Mouse (Mus musculus) cortical plate, adult 2 months (tissue): ENCODE results near the gene Slc39a11. TPM values are rescaled to one million over a fixed set of nuclear protein-coding genes. Genes with fewer than 3 reads are reported as not detected.

Experiments
- H3K27ac ChIP-seq: fragments of 200-500 bp; 2 replicates; pipeline ENCODE4 v1.5.1; 2012; ENCODE audit warnings: low read length, control low read depth, inconsistent platforms; ENCODE audit not compliant: insufficient read depth
- H3K4me1 ChIP-seq: fragments of 200-500 bp; 2 replicates; pipeline ENCODE4 v1.6.1; 2011; ENCODE audit warnings: low read length; ENCODE audit not compliant: control insufficient read depth, insufficient read depth
- H3K4me3 ChIP-seq: fragments of 200-500 bp; 2 replicates; pipeline ENCODE4 v1.5.1; 2011; ENCODE audit warnings: mild to moderate bottlenecking, low read length, control low read depth; ENCODE audit not compliant: insufficient read depth
- CTCF ChIP-seq: fragments of 200-500 bp; IDR thresholded peaks from 2 replicates; pipeline ENCODE4 v1.5.1; 2011; ENCODE audit warnings: mild to moderate bottlenecking, control low read depth, low read length; ENCODE audit not compliant: insufficient read depth; ENCODE audit errors: extremely low read depth
- POLR2A ChIP-seq: fragments of 200-500 bp; IDR thresholded peaks from 2 replicates; pipeline ENCODE4 v1.6.1; 2011; ENCODE audit warnings: mild to moderate bottlenecking, low read length, control low read depth; ENCODE audit not compliant: insufficient read depth; ENCODE audit errors: extremely low read depth
- polyA plus RNA-seq: library from polyadenylated mRNA; depleted of rRNA; stranded (reverse); fragments of >200 nt; gene quantifications from 2 replicates; pipeline ENCODE4 v1.2.3, GENCODE M21; 2012

Gene Slc39a11
- polyA plus RNA-seq, 1 experiment, result 11.4 TPM

DNA sequence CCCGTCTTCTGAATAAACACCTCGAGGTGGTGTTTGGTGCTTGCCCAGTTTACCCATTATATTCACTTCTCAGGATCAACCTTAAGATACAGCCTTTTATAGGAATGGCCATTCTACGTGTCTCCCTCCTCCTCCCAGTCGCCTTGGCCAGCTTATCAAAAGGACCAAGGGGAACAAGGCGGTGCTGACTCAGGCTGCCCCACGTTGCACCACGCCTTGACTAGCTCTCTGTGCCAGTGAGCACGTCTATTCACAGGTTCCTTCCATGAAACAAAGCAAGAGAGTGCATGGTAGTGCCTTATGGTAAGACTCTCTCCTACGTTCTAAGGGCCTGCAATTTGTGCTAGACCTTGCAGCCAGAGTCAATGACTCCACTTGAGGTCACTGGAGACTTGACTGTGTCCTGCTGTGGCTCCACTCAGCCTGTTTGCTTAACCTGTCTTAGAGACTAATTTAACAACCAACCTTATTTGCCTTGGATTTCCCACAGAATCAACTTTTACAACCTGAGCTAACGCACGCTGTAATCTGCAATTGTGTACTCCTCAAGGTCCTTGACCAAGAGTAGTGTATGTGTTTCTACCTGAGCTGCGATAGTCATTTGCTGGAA is 144.2 kb downstream of the Slc39a11 start:
- no peak for TF ChIP-seq POLR2A
- no peak for TF ChIP-seq CTCF
- H3K4me1 ChIP-seq, result no peaks in the 10 kb centered on the region
- H3K4me3 ChIP-seq, result no peak overlapping the region
- no peak overlapping the region for H3K27ac ChIP-seq

DNA sequence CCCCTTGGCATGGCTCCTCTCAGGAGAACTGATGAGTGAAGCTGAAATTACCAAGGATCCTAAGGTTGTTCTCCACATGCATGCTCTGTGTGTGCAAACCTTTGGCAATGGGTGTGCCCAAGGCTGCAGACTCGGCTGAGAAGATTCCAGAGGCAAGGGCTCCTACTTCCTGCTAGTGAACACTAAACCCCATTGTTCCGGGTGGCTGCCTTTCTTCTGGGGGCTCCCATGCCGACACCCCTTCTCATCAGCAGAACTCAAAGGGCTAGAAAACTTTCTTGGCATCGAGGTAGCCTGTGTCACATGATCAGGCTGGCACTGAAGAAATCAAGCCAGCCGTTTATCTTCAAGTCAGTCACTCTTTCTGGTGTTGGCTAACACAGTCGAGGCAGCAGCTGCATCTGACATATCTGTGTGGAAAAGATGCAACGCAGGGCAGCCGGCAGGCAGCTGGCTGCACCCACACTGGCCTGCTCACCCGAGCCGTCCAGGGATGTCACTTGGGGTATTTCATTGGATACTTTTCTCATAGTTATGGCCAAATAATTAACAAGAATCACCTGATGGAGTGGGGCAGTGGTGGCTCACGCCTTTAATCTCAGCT is 145.3 kb downstream of the Slc39a11 start:
- TF ChIP-seq CTCF (no peak), POLR2A (no peak)
- Histone ChIP-seq H3K4me3 (no peak overlapping the region), H3K27ac (no peak overlapping the region), H3K4me1 (no peaks in the 10 kb centered on the region)

DNA sequence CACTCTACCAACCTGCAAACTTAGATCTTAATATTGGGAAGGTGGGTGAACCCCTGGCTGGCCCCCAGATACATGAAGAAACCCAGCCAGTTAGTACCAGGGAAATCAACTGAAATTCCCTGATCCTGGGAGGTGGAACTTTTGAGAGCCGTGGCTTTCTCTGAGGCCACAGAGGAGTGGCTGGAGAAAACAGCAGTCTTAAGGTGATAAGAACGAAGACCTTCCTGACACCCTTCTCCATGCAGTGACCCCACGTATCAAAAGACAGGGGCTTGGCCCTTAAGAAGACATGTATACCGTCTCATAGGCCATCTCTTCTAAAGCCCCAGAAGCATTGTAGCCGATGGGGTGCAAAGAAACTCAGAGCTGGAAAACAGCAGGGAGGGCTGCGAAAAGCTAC is 146.9 kb downstream of the Slc39a11 start:
- no peak overlapping the region for H3K4me3 ChIP-seq
- TF ChIP-seq POLR2A (no peak), CTCF (no peak)
- H3K27ac ChIP-seq, result no peak overlapping the region
- no peaks in the 10 kb centered on the region for H3K4me1 ChIP-seq

DNA sequence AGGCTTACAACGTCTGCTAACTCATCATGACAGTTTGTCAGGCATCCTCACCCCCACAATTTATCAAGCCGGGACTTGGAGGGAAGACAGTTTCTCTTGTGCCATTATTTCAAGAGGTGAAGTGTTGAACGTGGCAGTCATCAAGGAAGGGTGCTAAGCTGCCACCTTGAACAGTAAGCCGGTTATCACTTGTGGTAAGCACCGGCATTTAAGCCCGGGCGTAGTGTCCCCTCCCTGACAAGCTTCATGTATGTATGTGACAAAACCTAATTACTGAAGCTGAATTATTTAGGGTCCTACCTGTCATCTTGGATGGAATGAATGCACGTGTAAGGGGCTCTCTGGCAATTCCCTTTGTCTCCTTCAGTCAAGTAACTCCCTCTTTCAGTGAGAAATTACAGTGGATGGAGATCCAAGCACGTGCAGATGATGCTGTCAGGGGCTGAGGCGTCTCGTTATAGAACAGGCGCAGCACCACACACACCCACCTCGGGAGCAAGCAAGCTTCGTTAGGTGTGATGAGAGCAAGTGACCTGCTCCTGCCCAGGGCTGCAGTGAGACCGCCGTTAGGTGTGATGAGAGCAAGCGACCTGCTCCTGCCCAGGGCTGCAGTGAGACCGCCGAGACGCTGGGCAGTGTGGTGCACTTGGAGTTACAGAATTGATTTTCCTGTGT is 149.1 kb downstream of the Slc39a11 start:
- no peaks in the 10 kb centered on the region for H3K4me1 ChIP-seq
- no peak overlapping the region for H3K27ac ChIP-seq
- TF ChIP-seq POLR2A (no peak), CTCF (no peak)
- H3K4me3 ChIP-seq, result no peak overlapping the region

DNA sequence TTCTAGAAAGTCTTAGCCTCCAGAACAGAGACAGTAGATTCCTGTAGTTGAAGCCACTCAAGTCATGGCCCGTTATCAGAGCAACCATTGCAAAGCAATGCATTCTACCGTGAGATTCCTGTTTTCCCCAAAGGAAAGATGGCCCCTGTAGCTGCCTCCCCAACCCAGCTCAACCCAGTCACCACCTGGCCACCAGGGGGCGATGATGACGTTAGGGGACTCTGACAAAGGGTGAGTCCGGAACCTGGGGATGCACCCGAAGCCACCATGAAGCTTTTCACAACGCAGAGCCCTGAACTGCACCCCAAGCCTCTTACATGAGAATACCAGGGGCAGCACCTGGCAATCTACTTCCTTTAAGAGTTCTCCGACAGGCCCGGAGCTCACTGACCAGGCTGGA is 151.0 kb downstream of the Slc39a11 start:
- no peaks in the 10 kb centered on the region for H3K4me1 ChIP-seq
- H3K27ac ChIP-seq, result no peak overlapping the region
- H3K4me3 ChIP-seq, result no peak overlapping the region
- TF ChIP-seq POLR2A, result no peak
- TF ChIP-seq CTCF, result peak; percentile 42

DNA sequence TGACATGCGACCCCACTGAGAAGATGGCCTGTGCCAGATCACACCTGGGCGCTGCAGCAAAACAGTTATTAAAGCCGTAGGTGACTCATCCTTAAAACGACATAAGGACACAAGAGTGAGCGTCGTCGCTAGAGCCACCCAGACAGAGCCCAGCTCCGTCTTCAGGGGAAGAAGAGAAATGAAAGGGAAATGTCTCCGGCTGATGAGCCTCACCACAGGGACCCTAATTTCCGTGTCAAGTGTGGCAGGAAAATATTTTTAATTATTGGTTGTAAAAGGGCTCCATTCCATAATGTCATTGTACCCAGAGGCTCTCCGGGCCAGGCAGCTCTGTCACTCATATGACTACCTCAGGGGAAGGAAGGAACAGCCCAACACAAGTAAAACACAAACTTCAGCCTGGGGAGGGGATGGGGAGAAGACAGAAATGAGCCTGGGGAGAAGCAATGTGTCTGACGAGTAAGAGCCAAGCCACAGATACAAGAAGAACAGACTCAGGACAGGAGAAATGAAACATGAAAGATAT is 155.8 kb downstream of the Slc39a11 start:
- H3K27ac ChIP-seq, result no peak overlapping the region
- H3K4me3 ChIP-seq, result no peak overlapping the region
- no peaks in the 10 kb centered on the region for H3K4me1 ChIP-seq
- no peak for TF ChIP-seq CTCF
- TF ChIP-seq POLR2A, result no peak

DNA sequence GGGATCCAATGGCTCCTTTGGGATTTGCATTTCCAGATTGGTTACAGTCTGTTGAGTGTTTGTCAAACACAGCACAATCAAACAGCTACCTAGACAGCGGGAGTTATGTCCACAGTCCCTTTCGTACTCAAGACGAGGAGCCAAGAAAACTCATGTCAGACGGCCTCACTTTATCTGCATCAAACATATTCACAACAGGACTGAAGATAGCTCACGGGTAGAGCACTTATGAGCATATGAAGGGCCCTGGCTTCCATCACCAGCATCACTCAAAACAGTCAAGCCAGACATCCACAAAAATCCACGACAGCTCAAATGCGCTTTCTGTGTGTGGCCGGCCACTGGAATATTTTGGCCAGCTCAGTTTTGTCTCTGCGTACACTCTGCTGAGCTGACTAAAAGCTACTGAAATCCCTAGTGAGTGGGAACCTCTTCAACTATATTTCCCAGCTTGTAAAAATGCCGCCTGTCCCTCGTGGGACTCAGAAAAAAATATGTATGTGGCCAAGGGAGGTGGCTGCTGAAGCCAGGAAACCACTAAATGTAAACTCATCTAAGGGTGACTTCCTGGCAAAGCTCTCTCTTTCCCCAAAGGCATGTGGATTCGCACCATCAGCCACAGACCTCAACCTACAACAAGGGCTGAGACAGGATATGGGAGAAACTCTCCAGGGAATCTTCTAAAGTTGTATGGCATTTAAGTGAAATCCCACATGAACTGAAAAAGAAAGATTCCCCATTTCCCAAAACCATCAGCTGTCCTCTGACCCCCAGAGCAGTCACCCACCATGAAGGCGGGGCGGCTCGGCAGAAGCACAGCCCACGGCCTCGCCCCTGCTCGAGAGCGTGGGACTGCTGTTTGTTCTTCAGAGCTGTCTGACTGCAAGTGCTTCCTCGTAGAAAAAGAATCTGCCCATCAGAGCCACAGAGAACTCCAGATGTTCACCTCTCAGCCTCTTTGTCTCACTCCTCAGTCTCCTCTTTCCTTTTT is 159.1 kb downstream of the Slc39a11 start:
- H3K4me3 ChIP-seq, result no peak overlapping the region
- TF ChIP-seq CTCF (no peak), POLR2A (no peak)
- no peak overlapping the region for H3K27ac ChIP-seq
- H3K4me1 ChIP-seq, result no peaks in the 10 kb centered on the region

DNA sequence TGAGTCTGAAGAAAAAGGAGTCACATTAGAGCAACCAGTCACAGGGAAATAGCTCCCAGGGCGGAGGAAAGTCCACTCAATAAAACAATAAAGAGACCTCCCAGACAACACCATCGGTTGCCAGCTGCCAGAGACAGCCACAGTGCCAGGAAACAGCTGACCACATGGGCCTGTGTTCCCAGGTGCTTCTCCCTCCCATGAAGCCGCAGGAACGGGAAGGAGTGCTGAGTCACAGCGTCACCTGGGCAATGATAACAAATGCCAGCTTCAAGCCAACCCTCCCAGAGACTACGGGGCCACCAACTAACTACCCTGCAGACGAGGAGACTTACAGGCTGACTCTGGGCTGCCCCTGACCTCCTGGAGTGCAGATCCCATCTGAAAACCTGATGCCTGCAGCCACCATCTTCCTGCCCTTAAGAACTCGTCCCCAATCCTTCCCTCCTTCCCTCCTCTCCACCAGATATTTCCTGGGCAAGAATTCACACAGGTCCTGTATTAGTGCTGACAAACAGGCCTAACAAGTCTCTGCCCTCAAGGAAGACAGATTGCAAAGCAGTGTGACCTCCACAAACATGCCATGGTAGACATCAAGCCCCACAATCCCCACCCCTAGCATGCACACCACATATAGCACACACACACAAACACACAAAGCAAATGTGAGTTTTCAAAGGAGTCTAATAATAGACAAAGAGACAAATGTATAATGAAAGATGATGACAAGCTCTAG is 162.1 kb downstream of the Slc39a11 start:
- Histone ChIP-seq H3K4me3 (no peak overlapping the region), H3K27ac (no peak overlapping the region), H3K4me1 (no peaks in the 10 kb centered on the region)
- TF ChIP-seq CTCF, result no peak
- no peak for TF ChIP-seq POLR2A
